Comparison of ENCODE assay signal across 8 mouse cellular contexts in genomic region chr5:115509321-115509761, GRCm38 (mm10). TPM values are rescaled to one million over a fixed set of nuclear protein-coding genes. Genes with fewer than 3 reads are reported as not detected.
DNase-seq lines count a peak whose midpoint lies in the region; ATAC-seq and TF ChIP-seq lines count a peak whose summit lies in the region.

No protein-coding gene starts in this region.

- 40% methylated on average over 15 of the region's 15 CpGs for WGBS in heart, embryonic 16.5 days
- WGBS in neural tube, embryonic 12.5 days, result 50% methylated on average over 15 of the region's 15 CpGs

- peak overlapping the region; percentile 92 for H3K9ac ChIP-seq in heart, embryonic 16.5 days (ENCODE audit: low read length)
- H3K9ac ChIP-seq in neural tube, embryonic 12.5 days, result no peak overlapping the region

- peaks cover 2% of the 10 kb centered on the region; the same call in 1 of the 2 replicates for H3K36me3 ChIP-seq in heart, embryonic 16.5 days (ENCODE audit: control insufficient read depth, insufficient read depth)
- no peaks in the 10 kb centered on the region for H3K36me3 ChIP-seq in neural tube, embryonic 12.5 days

- no peaks in the 10 kb centered on the region for H3K9me3 ChIP-seq in heart, embryonic 16.5 days (replicated peaks; ENCODE audit: control insufficient read depth, low read length)
- no peaks in the 10 kb centered on the region for H3K9me3 ChIP-seq in neural tube, embryonic 12.5 days

- peak; percentile 40 for DNase-seq in cerebellum, adult 11-12 months
- no peak for DNase-seq in cerebellum, adult 9-11 months
- DNase-seq in kidney, postnatal 4 days, result peak; percentile 61 to 75
- no peak for DNase-seq in spleen, postnatal 36 days (ENCODE audit: low spot score in 2 of 2)
- no peak for DNase-seq in urinary bladder, adult 2 months (ENCODE audit: low spot score)

- TF ChIP-seq POLR2A in cortical plate, adult 2 months (IDR thresholded peaks at IDR 0.05; ENCODE audit: extremely low read depth, insufficient read depth, low read length), result no peak

- no peaks in the 10 kb centered on the region for H3K27me3 ChIP-seq in heart, embryonic 16.5 days (ENCODE audit: control insufficient read depth, insufficient read depth, low read length)
- H3K27me3 ChIP-seq in neural tube, embryonic 12.5 days (replicated peaks), result no peaks in the 10 kb centered on the region

- no peak for TF ChIP-seq CTCF in cortical plate, adult 2 months (IDR thresholded peaks at IDR 0.05; ENCODE audit: extremely low read depth, insufficient read depth, low read length)

- peaks cover 1% of the 10 kb centered on the region; the same call in 1 of the 2 replicates for H3K4me1 ChIP-seq in cortical plate, adult 2 months (ENCODE audit: control insufficient read depth, insufficient read depth, low read length)
- peaks cover 38% of the 10 kb centered on the region for H3K4me1 ChIP-seq in heart, embryonic 16.5 days (ENCODE audit: control insufficient read depth, insufficient read depth, low read length)
- H3K4me1 ChIP-seq in neural tube, embryonic 12.5 days, result peaks cover 35% of the 10 kb centered on the region

- peak overlapping the region; percentile 64; the same call in 1 of the 2 replicates for H3K4me3 ChIP-seq in cortical plate, adult 2 months (ENCODE audit: insufficient read depth, low read length)
- peak overlapping the region; percentile 88 for H3K4me3 ChIP-seq in heart, embryonic 16.5 days (ENCODE audit: low read length)
- H3K4me3 ChIP-seq in neural tube, embryonic 12.5 days, result no peak overlapping the region; the same call in 1 of the 2 replicates

- peak overlapping the region; percentile 62; the same call in 1 of the 2 replicates for H3K27ac ChIP-seq in cortical plate, adult 2 months (ENCODE audit: insufficient read depth, low read length)
- H3K27ac ChIP-seq in heart, embryonic 16.5 days (ENCODE audit: low read length), result peak overlapping the region; percentile 78
- no peak overlapping the region for H3K27ac ChIP-seq in neural tube, embryonic 12.5 days

- no peak for ATAC-seq in heart, embryonic 16.5 days (replicated peaks; ENCODE audit: extremely low read depth, insufficient read depth, low FRiP score)
- ATAC-seq in neural tube, embryonic 12.5 days (ENCODE audit: low FRiP score, low read depth), result no peak

- H3K4me2 ChIP-seq in heart, embryonic 16.5 days (ENCODE audit: low read depth, low read length), result peak overlapping the region; percentile 87
- H3K4me2 ChIP-seq in neural tube, embryonic 12.5 days (replicated peaks), result peak overlapping the region; percentile 88

RNA-seq across cellular contexts. Expression of gene Pxn, which starts 2.9 kb away (rescaled TPM):
- 41.6 and 45.3 TPM in 2 replicates for polyA plus RNA-seq in cortical plate, adult 2 months (2012; rRNA removed)
- 39.1 and 40.6 TPM in 2 replicates for polyA plus RNA-seq in heart, embryonic 16.5 days (2015; fragmentation: Nextera tagmentation; extraction: Ambion mirVana)
- polyA plus RNA-seq in neural tube, embryonic 12.5 days (2016; fragmentation: Nextera tagmentation; extraction: Ambion mirVana), result 29.4 and 33.5 TPM in 2 replicates
- 68.7 and 73.4 TPM in 2 replicates for polyA plus RNA-seq in urinary bladder, adult 2 months (2012; rRNA removed)

RNA-seq across cellular contexts. Expression of gene Sirt4, which starts 24.8 kb away (rescaled TPM):
- 89.5 and 107 TPM in 2 replicates for polyA plus RNA-seq in cortical plate, adult 2 months (2012; rRNA removed)
- 18.7 and 24.0 TPM in 2 replicates for polyA plus RNA-seq in heart, embryonic 16.5 days (2015; fragmentation: Nextera tagmentation; extraction: Ambion mirVana)
- 23.8 and 24.9 TPM in 2 replicates for polyA plus RNA-seq in neural tube, embryonic 12.5 days (2016; fragmentation: Nextera tagmentation; extraction: Ambion mirVana)
- 56.1 and 75.8 TPM in 2 replicates for polyA plus RNA-seq in urinary bladder, adult 2 months (2012; rRNA removed)

RNA-seq across cellular contexts. Expression of gene Pla2g1b, which starts 43.3 kb away (rescaled TPM):
- polyA plus RNA-seq in cortical plate, adult 2 months (2012; rRNA removed), result not detected in 2 replicates
- polyA plus RNA-seq in heart, embryonic 16.5 days (2015; fragmentation: Nextera tagmentation; extraction: Ambion mirVana), result 0.46 and 0.92 TPM in 2 replicates
- polyA plus RNA-seq in neural tube, embryonic 12.5 days (2016; fragmentation: Nextera tagmentation; extraction: Ambion mirVana), result not detected in 2 replicates
- not detected in 2 replicates for polyA plus RNA-seq in urinary bladder, adult 2 months (2012; rRNA removed)

RNA-seq across cellular contexts. Expression of gene Rplp0, which starts 49.9 kb away (rescaled TPM):
- 493 and 494 TPM in 2 replicates for polyA plus RNA-seq in cortical plate, adult 2 months (2012; rRNA removed)
- polyA plus RNA-seq in heart, embryonic 16.5 days (2015; fragmentation: Nextera tagmentation; extraction: Ambion mirVana), result 1,003 and 1,029 TPM in 2 replicates
- polyA plus RNA-seq in neural tube, embryonic 12.5 days (2016; fragmentation: Nextera tagmentation; extraction: Ambion mirVana), result 843 and 890 TPM in 2 replicates
- 2,459 and 2,490 TPM in 2 replicates for polyA plus RNA-seq in urinary bladder, adult 2 months (2012; rRNA removed)

RNA-seq across cellular contexts. Expression of gene Gcn1l1, which starts 55.7 kb away (rescaled TPM):
- 36.0 and 38.2 TPM in 2 replicates for polyA plus RNA-seq in cortical plate, adult 2 months (2012; rRNA removed)
- 20.9 and 27.6 TPM in 2 replicates for polyA plus RNA-seq in heart, embryonic 16.5 days (2015; fragmentation: Nextera tagmentation; extraction: Ambion mirVana)
- 47.1 and 51.9 TPM in 2 replicates for polyA plus RNA-seq in neural tube, embryonic 12.5 days (2016; fragmentation: Nextera tagmentation; extraction: Ambion mirVana)
- polyA plus RNA-seq in urinary bladder, adult 2 months (2012; rRNA removed), result 17.8 and 26.4 TPM in 2 replicates

Comparison
In these comparisons a context has a peak if more than half of its experiments do, and no peak if none do; other contexts are left out.
1. DNase-seq: peak in cerebellum, adult 11-12 months (single experiment) and kidney, postnatal 4 days (2 of 2); none in cerebellum, adult 9-11 months (single experiment), spleen, postnatal 36 days (0 of 2) and urinary bladder, adult 2 months (single experiment).